Mouse (Mus musculus): Measurements from ENCODE around the gene Skor1. TPM values are rescaled to one million over a fixed set of nuclear protein-coding genes. Genes with fewer than 3 reads are reported as not detected.

The Skor1 gene
- polyA plus RNA-seq, 1 experiment = not detected

GRCm38 (mm10) chr9:63182306-63182960 is 33.7 kb upstream of the Skor1 start:
- Histone ChIP-seq H3K4me1 (ENCODE audit: control insufficient read depth, insufficient read depth, low read length) (no peaks in the 10 kb centered on the region), H3K27ac (ENCODE audit: insufficient read depth, low read depth, low read length) (no peak overlapping the region), H3K4me3 (ENCODE audit: insufficient read depth, low read length) (no peak overlapping the region)
- TF ChIP-seq CTCF (IDR thresholded peaks at IDR 0.05; ENCODE audit: low read depth, low read length) (no peak), POLR2A (IDR thresholded peaks at IDR 0.05; ENCODE audit: borderline replicate concordance, low read depth, low read length) (no peak)

GRCm38 (mm10) chr9:63181337-63182178 is 32.8 kb upstream of the Skor1 start:
- no peak overlapping the region for H3K4me3 ChIP-seq (ENCODE audit: insufficient read depth, low read length)
- TF ChIP-seq CTCF (IDR thresholded peaks at IDR 0.05; ENCODE audit: low read depth, low read length) (no peak), POLR2A (IDR thresholded peaks at IDR 0.05; ENCODE audit: borderline replicate concordance, low read depth, low read length) (no peak)
- H3K27ac ChIP-seq (ENCODE audit: insufficient read depth, low read depth, low read length) = no peak overlapping the region
- H3K4me1 ChIP-seq (ENCODE audit: control insufficient read depth, insufficient read depth, low read length) = no peaks in the 10 kb centered on the region

GRCm38 (mm10) chr9:63178296-63178695 is 29.5 kb upstream of the Skor1 start:
- TF ChIP-seq POLR2A (IDR thresholded peaks at IDR 0.05; ENCODE audit: borderline replicate concordance, low read depth, low read length) = no peak
- TF ChIP-seq CTCF (IDR thresholded peaks at IDR 0.05; ENCODE audit: low read depth, low read length) = no peak
- no peaks in the 10 kb centered on the region for H3K4me1 ChIP-seq (ENCODE audit: control insufficient read depth, insufficient read depth, low read length)
- H3K4me3 ChIP-seq (ENCODE audit: insufficient read depth, low read length) = no peak overlapping the region
- no peak overlapping the region for H3K27ac ChIP-seq (ENCODE audit: insufficient read depth, low read depth, low read length)

- H3K27ac ChIP-seq (ENCODE audit: insufficient read depth, low read depth, low read length) = no peak overlapping the region
- no peak for TF ChIP-seq CTCF (IDR thresholded peaks at IDR 0.05; ENCODE audit: low read depth, low read length)
- TF ChIP-seq POLR2A (IDR thresholded peaks at IDR 0.05; ENCODE audit: borderline replicate concordance, low read depth, low read length) = no peak
- H3K4me1 ChIP-seq (ENCODE audit: control insufficient read depth, insufficient read depth, low read length) = no peaks in the 10 kb centered on the region
- H3K4me3 ChIP-seq (ENCODE audit: insufficient read depth, low read length) = no peak overlapping the region
These were observed 25.4 kb upstream of the Skor1 start for GRCm38 (mm10) chr9:63174001-63174721.

GRCm38 (mm10) chr9:63171951-63172350 is 23.2 kb upstream of the Skor1 start:
- TF ChIP-seq POLR2A (IDR thresholded peaks at IDR 0.05; ENCODE audit: borderline replicate concordance, low read depth, low read length) (no peak), CTCF (IDR thresholded peaks at IDR 0.05; ENCODE audit: low read depth, low read length) (no peak)
- peaks cover 3% of the 10 kb centered on the region; the same call in 1 of the 2 replicates for H3K4me1 ChIP-seq (ENCODE audit: control insufficient read depth, insufficient read depth, low read length)
- no peak overlapping the region for H3K27ac ChIP-seq (ENCODE audit: insufficient read depth, low read depth, low read length)
- no peak overlapping the region for H3K4me3 ChIP-seq (ENCODE audit: insufficient read depth, low read length)

GRCm38 (mm10) chr9:63169127-63169526 is 20.4 kb upstream of the Skor1 start:
- H3K27ac ChIP-seq (ENCODE audit: insufficient read depth, low read depth, low read length) = no peak overlapping the region
- H3K4me3 ChIP-seq (ENCODE audit: insufficient read depth, low read length) = no peak overlapping the region
- H3K4me1 ChIP-seq (ENCODE audit: control insufficient read depth, insufficient read depth, low read length) = peaks cover 3% of the 10 kb centered on the region; the same call in 1 of the 2 replicates
- no peak for TF ChIP-seq CTCF (IDR thresholded peaks at IDR 0.05; ENCODE audit: low read depth, low read length)
- no peak for TF ChIP-seq POLR2A (IDR thresholded peaks at IDR 0.05; ENCODE audit: borderline replicate concordance, low read depth, low read length)

- H3K4me3 ChIP-seq (ENCODE audit: insufficient read depth, low read length) = no peak overlapping the region
- H3K4me1 ChIP-seq (ENCODE audit: control insufficient read depth, insufficient read depth, low read length) = peaks cover 3% of the 10 kb centered on the region; the same call in 1 of the 2 replicates
- H3K27ac ChIP-seq (ENCODE audit: insufficient read depth, low read depth, low read length) = no peak overlapping the region
- TF ChIP-seq POLR2A (IDR thresholded peaks at IDR 0.05; ENCODE audit: borderline replicate concordance, low read depth, low read length) = no peak
- no peak for TF ChIP-seq CTCF (IDR thresholded peaks at IDR 0.05; ENCODE audit: low read depth, low read length)
These were observed 16.3 kb upstream of the Skor1 start for GRCm38 (mm10) chr9:63165070-63165469.

- peaks cover 3% of the 10 kb centered on the region; the same call in 1 of the 2 replicates for H3K4me1 ChIP-seq (ENCODE audit: control insufficient read depth, insufficient read depth, low read length)
- no peak overlapping the region for H3K27ac ChIP-seq (ENCODE audit: insufficient read depth, low read depth, low read length)
- TF ChIP-seq POLR2A (IDR thresholded peaks at IDR 0.05; ENCODE audit: borderline replicate concordance, low read depth, low read length) (no peak), CTCF (IDR thresholded peaks at IDR 0.05; ENCODE audit: low read depth, low read length) (no peak)
- H3K4me3 ChIP-seq (ENCODE audit: insufficient read depth, low read length) = no peak overlapping the region
These were observed 15.0 kb upstream of the Skor1 start for GRCm38 (mm10) chr9:63163756-63164155.

- Histone ChIP-seq H3K4me1 (ENCODE audit: control insufficient read depth, insufficient read depth, low read length) (no peaks in the 10 kb centered on the region), H3K27ac (ENCODE audit: insufficient read depth, low read depth, low read length) (no peak overlapping the region), H3K4me3 (ENCODE audit: insufficient read depth, low read length) (no peak overlapping the region)
- TF ChIP-seq CTCF (IDR thresholded peaks at IDR 0.05; ENCODE audit: low read depth, low read length) = no peak
These were observed 3.2 kb upstream of the Skor1 start for GRCm38 (mm10) chr9:63151949-63152348.

All from bone marrow macrophage, adult 2 months (primary cell).